Mouse (Mus musculus): ENCODE data around the gene 2700049A03Rik. TPM values are rescaled to one million over a fixed set of nuclear protein-coding genes. Genes with fewer than 3 reads are reported as not detected.

The 2700049A03Rik gene
- polyA plus RNA-seq, 1 experiment from 2014 or later = 13.9 TPM

DNA sequence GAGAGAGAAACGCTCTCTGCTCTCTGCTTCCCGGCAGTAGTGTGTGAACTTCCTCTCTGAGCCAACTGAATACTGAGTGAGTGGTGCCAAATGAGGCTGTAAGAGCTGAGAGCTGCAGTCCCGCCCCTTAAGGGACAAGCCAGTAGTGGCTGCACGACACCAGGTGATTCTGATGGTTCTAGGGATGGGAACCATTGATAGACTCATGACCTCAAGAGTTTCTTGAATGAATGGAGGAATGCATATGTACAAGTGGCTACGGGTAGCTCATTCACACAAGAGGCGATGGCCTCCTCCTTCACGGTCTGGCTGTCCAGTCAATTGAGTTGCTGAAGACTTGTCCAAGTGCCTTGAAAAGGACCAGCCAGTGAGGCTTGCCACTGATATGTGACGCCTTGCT, 110.5 kb downstream of the 2700049A03Rik start:
- 81% methylated on average over 8 of the region's 8 CpGs for WGBS

DNA sequence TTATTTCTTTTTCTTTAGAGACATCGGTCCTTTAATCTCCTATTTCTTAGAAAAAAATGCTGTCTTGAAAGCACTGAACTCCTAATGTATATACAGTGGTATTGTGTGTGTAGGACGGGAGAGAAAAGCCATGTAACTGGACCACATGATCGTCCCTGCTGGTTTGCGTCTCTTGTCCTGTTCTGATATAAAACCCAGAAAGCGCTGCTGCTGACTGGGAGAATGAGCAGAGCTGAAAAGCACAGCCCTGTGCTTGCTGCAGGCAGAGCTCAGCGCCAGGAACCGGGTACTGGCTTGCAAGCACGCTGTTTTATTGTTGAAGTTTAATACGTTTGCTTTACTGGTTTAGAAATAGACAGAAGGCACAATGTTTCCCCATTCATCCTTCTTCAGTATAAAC, 112.7 kb downstream of the 2700049A03Rik start:
- ATAC-seq (ENCODE audit: low FRiP score) (no peak), DNase-seq (ENCODE audit: low spot score) (no peak)
- Histone ChIP-seq H3K9me3 (ENCODE audit: control insufficient read depth, low read length) (0 out of 2 replicates have a peak, but pooled peaks cover under 1% of the 10 kb centered on the region), H3K27me3 (ENCODE audit: control insufficient read depth, insufficient read depth, low read length) (no peaks in the 10 kb centered on the region), H3K4me2 (replicated peaks) (no peak overlapping the region), H3K4me3 (replicated peaks; ENCODE audit: low read length) (no peak overlapping the region), H3K9ac (no peak overlapping the region), H3K27ac (no peak overlapping the region), H3K36me3 (replicated peaks; ENCODE audit: control insufficient read depth, insufficient read depth) (peaks cover 6% of the 10 kb centered on the region; the same call in 1 of the 2 replicates), H3K4me1 (replicated peaks; ENCODE audit: control insufficient read depth, insufficient read depth, low read length) (0 out of 2 replicates have a peak, but pooled peaks cover 5% of the 10 kb centered on the region)
- 64% methylated on average over 9 of the region's 9 CpGs for WGBS

More for the DNA sequence above, 110.5 kb downstream of the 2700049A03Rik start:
- H3K4me2 ChIP-seq (replicated peaks) = no peak overlapping the region
- no peak for DNase-seq (ENCODE audit: low spot score)
- peaks cover 21% of the 10 kb centered on the region for H3K9me3 ChIP-seq (ENCODE audit: control insufficient read depth, low read length)
- H3K27me3 ChIP-seq (ENCODE audit: control insufficient read depth, insufficient read depth, low read length) = no peaks in the 10 kb centered on the region
- H3K36me3 ChIP-seq (replicated peaks; ENCODE audit: control insufficient read depth, insufficient read depth) = peaks cover 27% of the 10 kb centered on the region
- H3K27ac ChIP-seq = no peak overlapping the region
- no peak overlapping the region for H3K9ac ChIP-seq
- no peak for ATAC-seq (ENCODE audit: low FRiP score)
- H3K4me1 ChIP-seq (replicated peaks; ENCODE audit: control insufficient read depth, insufficient read depth, low read length) = 0 out of 2 replicates have a peak, but pooled peaks cover 5% of the 10 kb centered on the region
- no peak overlapping the region for H3K4me3 ChIP-seq (replicated peaks; ENCODE audit: low read length)

- no peaks in the 10 kb centered on the region for H3K36me3 ChIP-seq (replicated peaks; ENCODE audit: control insufficient read depth, insufficient read depth)
- H3K9me3 ChIP-seq (ENCODE audit: control insufficient read depth, low read length) = no peaks in the 10 kb centered on the region
- 0 out of 2 replicates have a peak, but pooled peaks cover 5% of the 10 kb centered on the region for H3K4me1 ChIP-seq (replicated peaks; ENCODE audit: control insufficient read depth, insufficient read depth, low read length)
- no peak overlapping the region for H3K9ac ChIP-seq
- ATAC-seq (ENCODE audit: low FRiP score) (no peak), DNase-seq (ENCODE audit: low spot score) (no peak)
- WGBS = 47% methylated on average over 11 of the region's 11 CpGs
- no peak overlapping the region for H3K4me3 ChIP-seq (replicated peaks; ENCODE audit: low read length)
- no peaks in the 10 kb centered on the region for H3K27me3 ChIP-seq (ENCODE audit: control insufficient read depth, insufficient read depth, low read length)
- no peak overlapping the region for H3K4me2 ChIP-seq (replicated peaks)
- no peak overlapping the region for H3K27ac ChIP-seq
These were observed 116.0 kb downstream of the 2700049A03Rik start for GRCm38 (mm10) chr12:71252509-71253167.

- no peak overlapping the region for H3K4me2 ChIP-seq (replicated peaks)
- DNase-seq (ENCODE audit: low spot score) (no peak), ATAC-seq (ENCODE audit: low FRiP score) (no peak)
- H3K9me3 ChIP-seq (ENCODE audit: control insufficient read depth, low read length) = no peaks in the 10 kb centered on the region
- H3K27ac ChIP-seq = no peak overlapping the region
- H3K9ac ChIP-seq = no peak overlapping the region
- WGBS = 81% methylated on average over 7 of the region's 7 CpGs
- H3K27me3 ChIP-seq (ENCODE audit: control insufficient read depth, insufficient read depth, low read length) = no peaks in the 10 kb centered on the region
- H3K4me3 ChIP-seq (replicated peaks; ENCODE audit: low read length) = no peak overlapping the region
- H3K4me1 ChIP-seq (replicated peaks; ENCODE audit: control insufficient read depth, insufficient read depth, low read length) = no peaks in the 10 kb centered on the region
- no peaks in the 10 kb centered on the region for H3K36me3 ChIP-seq (replicated peaks; ENCODE audit: control insufficient read depth, insufficient read depth)
These were observed 118.1 kb downstream of the 2700049A03Rik start for GRCm38 (mm10) chr12:71254779-71255178.

DNA sequence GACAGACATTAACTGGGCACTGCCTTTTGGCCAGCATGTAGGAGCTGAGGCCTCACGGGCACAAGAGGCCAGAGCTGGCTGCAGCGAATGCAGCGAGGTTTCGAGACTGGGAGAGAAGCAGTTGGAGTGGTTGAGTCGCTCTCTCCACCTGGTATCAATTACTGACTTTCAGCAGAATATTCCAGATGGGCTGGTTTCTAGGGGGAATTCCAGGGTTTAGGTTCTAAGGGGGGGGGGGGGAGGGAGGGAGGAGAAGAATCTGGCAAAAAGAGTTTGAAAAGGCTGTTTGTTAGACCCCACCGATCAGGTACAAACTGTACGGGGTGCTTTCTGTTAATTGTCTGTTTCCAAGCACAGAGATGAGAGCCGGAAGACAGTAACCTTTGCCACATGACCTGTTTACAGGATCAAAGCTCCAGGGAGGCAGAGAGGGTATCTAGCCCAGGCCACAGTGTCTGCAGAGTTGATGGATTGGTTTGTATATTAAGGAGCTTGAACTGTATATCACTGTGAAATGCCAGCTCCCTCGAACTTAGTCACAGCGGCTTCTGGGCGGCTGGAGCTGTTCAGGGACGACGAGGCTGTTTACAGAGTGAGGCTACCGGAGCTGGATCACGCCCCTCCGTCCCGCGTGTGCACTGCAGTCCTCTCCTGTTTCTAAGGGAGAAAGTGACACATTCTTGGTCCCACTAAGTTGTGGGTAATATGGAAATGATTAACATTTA, 121.7 kb downstream of the 2700049A03Rik start:
- no peak overlapping the region for H3K4me2 ChIP-seq (replicated peaks)
- no peaks in the 10 kb centered on the region for H3K27me3 ChIP-seq (ENCODE audit: control insufficient read depth, insufficient read depth, low read length)
- WGBS = 70% methylated on average over 18 of the region's 18 CpGs
- H3K4me3 ChIP-seq (replicated peaks; ENCODE audit: low read length) = no peak overlapping the region
- no peak overlapping the region for H3K27ac ChIP-seq
- no peaks in the 10 kb centered on the region for H3K9me3 ChIP-seq (ENCODE audit: control insufficient read depth, low read length)
- ATAC-seq (ENCODE audit: low FRiP score) (no peak), DNase-seq (ENCODE audit: low spot score) (no peak)
- H3K4me1 ChIP-seq (replicated peaks; ENCODE audit: control insufficient read depth, insufficient read depth, low read length) = no peaks in the 10 kb centered on the region
- no peaks in the 10 kb centered on the region for H3K36me3 ChIP-seq (replicated peaks; ENCODE audit: control insufficient read depth, insufficient read depth)
- no peak overlapping the region for H3K9ac ChIP-seq

DNA sequence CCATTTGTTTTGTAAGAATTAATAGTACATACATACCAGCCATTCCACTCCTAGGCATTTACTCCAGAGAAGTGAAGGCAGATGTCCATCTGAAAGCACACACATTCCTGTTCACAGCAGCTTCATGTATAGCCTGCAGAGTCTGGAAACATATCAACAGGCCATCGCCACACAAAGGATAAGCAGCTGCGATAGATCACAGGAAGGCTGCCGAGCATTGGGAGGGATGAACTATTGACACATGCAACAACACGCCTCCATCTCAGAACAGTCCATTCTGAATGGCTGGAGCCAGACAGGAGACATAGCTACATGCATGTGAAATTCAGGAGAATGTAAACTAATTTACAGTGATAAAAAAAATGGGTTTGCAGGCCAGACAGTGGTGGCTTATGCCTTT, 127.6 kb downstream of the 2700049A03Rik start:
- no peaks in the 10 kb centered on the region for H3K27me3 ChIP-seq (ENCODE audit: control insufficient read depth, insufficient read depth, low read length)
- no peak overlapping the region for H3K4me2 ChIP-seq (replicated peaks)
- WGBS = 86% methylated on average over 4 of the region's 4 CpGs
- no peak overlapping the region for H3K9ac ChIP-seq
- H3K27ac ChIP-seq = no peak overlapping the region
- H3K4me3 ChIP-seq (replicated peaks; ENCODE audit: low read length) = no peak overlapping the region
- no peak for DNase-seq (ENCODE audit: low spot score)
- no peaks in the 10 kb centered on the region for H3K36me3 ChIP-seq (replicated peaks; ENCODE audit: control insufficient read depth, insufficient read depth)
- no peaks in the 10 kb centered on the region for H3K9me3 ChIP-seq (ENCODE audit: control insufficient read depth, low read length)
- no peaks in the 10 kb centered on the region for H3K4me1 ChIP-seq (replicated peaks; ENCODE audit: control insufficient read depth, insufficient read depth, low read length)
- no peak for ATAC-seq (ENCODE audit: low FRiP score)

DNA sequence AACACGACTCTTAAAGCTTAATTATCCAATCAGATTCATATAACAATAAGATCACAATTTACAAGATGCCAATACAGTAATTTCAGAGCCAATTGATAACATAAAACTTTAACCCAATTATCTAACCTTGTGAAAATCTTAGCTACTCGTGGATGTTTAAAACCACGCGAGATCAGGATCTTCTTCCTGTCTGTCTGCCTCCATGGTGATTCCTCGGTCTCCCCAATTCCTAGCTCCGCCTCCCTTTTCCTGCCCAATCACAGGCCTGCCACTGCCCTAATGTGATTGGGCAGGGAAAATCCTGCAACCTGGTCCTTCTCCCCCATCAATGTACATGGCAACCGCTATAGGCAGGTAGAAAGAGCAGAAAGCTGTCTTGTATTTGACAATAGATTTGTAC, 132.7 kb downstream of the 2700049A03Rik start:
- H3K36me3 ChIP-seq (replicated peaks; ENCODE audit: control insufficient read depth, insufficient read depth) = no peaks in the 10 kb centered on the region
- no peaks in the 10 kb centered on the region for H3K27me3 ChIP-seq (ENCODE audit: control insufficient read depth, insufficient read depth, low read length)
- H3K4me2 ChIP-seq (replicated peaks) = no peak overlapping the region
- no peak overlapping the region for H3K9ac ChIP-seq
- WGBS = 93% methylated on average over 7 of the region's 7 CpGs
- no peak for DNase-seq (ENCODE audit: low spot score)
- no peaks in the 10 kb centered on the region for H3K4me1 ChIP-seq (replicated peaks; ENCODE audit: control insufficient read depth, insufficient read depth, low read length)
- ATAC-seq (ENCODE audit: low FRiP score) = no peak
- H3K27ac ChIP-seq = no peak overlapping the region
- H3K4me3 ChIP-seq (replicated peaks; ENCODE audit: low read length) = no peak overlapping the region
- no peaks in the 10 kb centered on the region for H3K9me3 ChIP-seq (ENCODE audit: control insufficient read depth, low read length)

- Histone ChIP-seq H3K27ac (no peak overlapping the region), H3K4me1 (replicated peaks; ENCODE audit: control insufficient read depth, insufficient read depth, low read length) (no peaks in the 10 kb centered on the region), H3K4me3 (replicated peaks; ENCODE audit: low read length) (no peak overlapping the region), H3K4me2 (replicated peaks) (no peak overlapping the region), H3K27me3 (ENCODE audit: control insufficient read depth, insufficient read depth, low read length) (no peaks in the 10 kb centered on the region), H3K9ac (no peak overlapping the region), H3K36me3 (replicated peaks; ENCODE audit: control insufficient read depth, insufficient read depth) (no peaks in the 10 kb centered on the region), H3K9me3 (ENCODE audit: control insufficient read depth, low read length) (no peaks in the 10 kb centered on the region)
- ATAC-seq (ENCODE audit: low FRiP score) (no peak), DNase-seq (ENCODE audit: low spot score) (no peak)
- 68% methylated on average over 5 of the region's 5 CpGs for WGBS
These were observed 134.5 kb downstream of the 2700049A03Rik start for GRCm38 (mm10) chr12:71271131-71271530.

DNA sequence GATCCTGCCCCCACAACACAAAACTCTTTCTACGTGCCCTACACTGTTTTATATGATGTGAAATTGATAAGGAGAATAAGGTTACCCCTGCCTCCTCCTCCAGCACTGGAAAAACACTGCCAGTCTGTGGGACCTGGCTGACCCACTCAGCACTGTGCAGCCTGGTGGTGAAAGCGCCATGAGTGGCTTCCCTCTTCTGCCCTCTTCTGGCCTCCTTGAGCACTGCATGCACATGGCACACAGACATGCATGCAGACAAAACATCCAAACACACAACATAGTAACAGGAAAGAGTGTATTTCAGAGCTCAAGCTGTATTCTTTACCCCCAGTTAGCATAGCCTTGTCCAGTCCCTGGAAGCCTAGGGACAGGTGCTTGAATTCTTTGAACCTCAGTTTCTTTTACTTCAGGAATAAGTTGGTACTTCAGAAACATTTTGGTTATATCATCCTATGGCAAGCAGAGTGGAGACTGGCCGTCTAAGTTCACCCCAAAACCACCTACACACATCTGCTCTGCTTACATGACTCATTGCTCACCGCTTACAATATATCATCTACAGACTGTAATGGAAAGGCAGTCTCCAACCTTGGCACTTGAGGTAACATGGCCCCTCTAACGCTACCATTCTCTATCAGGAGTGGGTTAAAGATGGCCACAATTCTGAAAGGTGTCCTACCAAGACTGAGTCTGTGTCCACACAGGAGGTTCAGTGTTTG, 138.0 kb downstream of the 2700049A03Rik start:
- H3K4me1 ChIP-seq (replicated peaks; ENCODE audit: control insufficient read depth, insufficient read depth, low read length) = peaks cover 5% of the 10 kb centered on the region
- ATAC-seq (ENCODE audit: low FRiP score) (no peak), DNase-seq (ENCODE audit: low spot score) (no peak)
- H3K4me2 ChIP-seq (replicated peaks) = no peak overlapping the region
- H3K27ac ChIP-seq = no peak overlapping the region
- H3K9ac ChIP-seq = no peak overlapping the region
- no peak overlapping the region for H3K4me3 ChIP-seq (replicated peaks; ENCODE audit: low read length)
- WGBS = 98% methylated on average over 5 of the region's 5 CpGs
- H3K27me3 ChIP-seq (ENCODE audit: control insufficient read depth, insufficient read depth, low read length) = no peaks in the 10 kb centered on the region
- H3K9me3 ChIP-seq (ENCODE audit: control insufficient read depth, low read length) = no peaks in the 10 kb centered on the region
- H3K36me3 ChIP-seq (replicated peaks; ENCODE audit: control insufficient read depth, insufficient read depth) = no peaks in the 10 kb centered on the region
